Mouse (Mus musculus) heart, postnatal 0 days (tissue): ENCODE measurements at regions not wholly inside any gene's neighbourhood (a gene's known extent, or its start where the extent isn't known, plus 50 kb on each side); places are given as distances from the start of the nearest gene placed in this dataset.

Experiments used
- CTCF ChIP-seq: IDR thresholded peaks from 2 replicates; pipeline ENCODE4 v1.5.1; 2016; ENCODE audit warnings: antibody characterized with exemption, control low read depth, low read depth
- EP300 ChIP-seq: IDR thresholded peaks from 2 replicates; pipeline ENCODE4 v1.6.1; 2016; ENCODE audit warnings: antibody characterized with exemption, low read depth

DNA sequence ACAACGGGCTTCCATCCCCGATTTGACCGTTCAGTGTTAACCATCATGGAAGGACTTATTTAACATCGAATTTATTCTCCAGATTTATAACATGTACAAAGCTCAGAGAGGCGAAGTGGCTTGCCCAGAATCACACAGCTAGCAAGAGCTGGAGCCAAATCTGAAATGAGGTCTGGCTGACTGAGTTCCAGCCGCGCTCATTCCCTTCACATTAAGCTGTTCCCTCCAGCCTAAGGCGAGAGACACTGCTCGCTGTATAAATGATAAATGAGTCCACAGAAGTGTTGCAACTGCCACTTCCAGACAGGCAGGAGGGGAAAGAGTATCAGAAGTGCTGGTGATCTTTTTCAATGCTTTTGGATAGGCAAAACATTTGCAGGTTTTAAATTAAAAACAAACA lies 64.4 kb upstream of the Noct start:
- TF ChIP-seq EP300 (no peak), CTCF (no peak)
